Mouse (Mus musculus) olfactory bulb, adult 2 months (tissue): ENCODE measurements at regions not wholly inside any gene's neighbourhood (a gene's known extent, or its start where the extent isn't known, plus 50 kb on each side); places are given as distances from the start of the nearest gene placed in this dataset.

Experiments
- CTCF ChIP-seq: fragments of 200-500 bp; IDR thresholded peaks from 2 replicates; pipeline ENCODE4 v1.5.1; 2012; ENCODE audit warnings: low read depth, mild to moderate bottlenecking, low read length, moderate library complexity; ENCODE audit not compliant: insufficient read depth
- POLR2A ChIP-seq: fragments of 200-500 bp; IDR thresholded peaks from 2 replicates; pipeline ENCODE4 v1.6.1; 2012; ENCODE audit warnings: mild to moderate bottlenecking, low read depth, low read length, moderate library complexity; ENCODE audit not compliant: insufficient read depth

- no peak for TF ChIP-seq POLR2A
- no peak for TF ChIP-seq CTCF
These were observed 234.6 kb upstream of the Cd180 start for GRCm38 (mm10) chr13:102458711-102459110.
